Mouse (Mus musculus): ENCODE measurements around the gene Defb30.
A peak's percentile ranks its signal among the peaks of the same experiment; 100 is the strongest.

Gene Defb30

GRCm38 (mm10) chr14:63049910-63050370 lies at the start of gene Defb30:
Gene Defb30 (minus strand): TSS chr14:63049960.
- DNase-seq (ENCODE audit: low spot score in 2 of 2), result no peak

GRCm38 (mm10) chr14:63067708-63068107 lies 17.9 kb upstream of the Defb30 start:
- no peak for DNase-seq (ENCODE audit: low spot score in 2 of 2)

- DNase-seq (ENCODE audit: low spot score in 2 of 2), result peak in 1 of 2 experiments; percentile 23
These were observed 17.0 kb upstream of the Defb30 start for GRCm38 (mm10) chr14:63066630-63067310.

GRCm38 (mm10) chr14:63065391-63065790 lies 15.6 kb upstream of the Defb30 start:
- DNase-seq (ENCODE audit: low spot score in 2 of 2), result no peak

- DNase-seq (ENCODE audit: low spot score in 2 of 2), result no peak
These were observed 12.4 kb upstream of the Defb30 start for GRCm38 (mm10) chr14:63062184-63062583.

GRCm38 (mm10) chr14:63060361-63060760 lies 10.6 kb upstream of the Defb30 start:
- no peak for DNase-seq (ENCODE audit: low spot score in 2 of 2)

- DNase-seq (ENCODE audit: low spot score in 2 of 2), result no peak
These were observed 5.0 kb upstream of the Defb30 start for GRCm38 (mm10) chr14:63054729-63055128.

GRCm38 (mm10) chr14:63050769-63051168 lies 1.0 kb upstream of the Defb30 start:
- peak; percentile 27 to 29 for DNase-seq (ENCODE audit: low spot score in 2 of 2)

- no peak for DNase-seq (ENCODE audit: low spot score in 2 of 2)
These were observed 3.1 kb downstream of the Defb30 start, which contains the start of gene Defb42 for GRCm38 (mm10) chr14:63046691-63047090. Gene Defb42 (plus strand): TSS chr14:63046991.

GRCm38 (mm10) chr14:63020524-63021156 lies 29.1 kb downstream of the Defb30 start:
- no peak for DNase-seq (ENCODE audit: low spot score in 2 of 2)

- DNase-seq (ENCODE audit: low spot score in 2 of 2), result no peak
These were observed 35.1 kb downstream of the Defb30 start for GRCm38 (mm10) chr14:63014667-63015066.

GRCm38 (mm10) chr14:63013082-63013481 lies 36.7 kb downstream of the Defb30 start:
- no peak for DNase-seq (ENCODE audit: low spot score in 2 of 2)

- DNase-seq (ENCODE audit: low spot score in 2 of 2), result no peak
These were observed 38.3 kb downstream of the Defb30 start, which contains the start of gene Defb43 for GRCm38 (mm10) chr14:63011471-63011870. Gene Defb43 (plus strand): TSS chr14:63011771.

- no peak for DNase-seq (ENCODE audit: low spot score in 2 of 2)
These were observed 47.2 kb downstream of the Defb30 start for GRCm38 (mm10) chr14:63002588-63002987.

GRCm38 (mm10) chr14:62998977-62999376 lies 50.8 kb downstream of the Defb30 start:
- no peak for DNase-seq (ENCODE audit: low spot score in 2 of 2)

GRCm38 (mm10) chr14:62997777-62998176 lies 52.0 kb downstream of the Defb30 start, which contains the start of gene Defb47:
Gene Defb47 (plus strand): TSS chr14:62998077.
- no peak for DNase-seq (ENCODE audit: low spot score in 2 of 2)

GRCm38 (mm10) chr14:62991849-62992510 lies 57.8 kb downstream of the Defb30 start:
- DNase-seq (ENCODE audit: low spot score in 2 of 2), result no peak

- DNase-seq (ENCODE audit: low spot score in 2 of 2), result no peak
These were observed 58.5 kb downstream of the Defb30 start for GRCm38 (mm10) chr14:62991271-62991670.

GRCm38 (mm10) chr14:62984410-62984809 lies 65.3 kb downstream of the Defb30 start, which contains the start of gene Defb48:
Gene Defb48 (minus strand): TSS chr14:62984510.
- no peak for DNase-seq (ENCODE audit: low spot score in 2 of 2)

Measured in spleen, postnatal 36 days (tissue).